8 mouse cellular contexts compared by ENCODE assay signal in the genomic region with DNA sequence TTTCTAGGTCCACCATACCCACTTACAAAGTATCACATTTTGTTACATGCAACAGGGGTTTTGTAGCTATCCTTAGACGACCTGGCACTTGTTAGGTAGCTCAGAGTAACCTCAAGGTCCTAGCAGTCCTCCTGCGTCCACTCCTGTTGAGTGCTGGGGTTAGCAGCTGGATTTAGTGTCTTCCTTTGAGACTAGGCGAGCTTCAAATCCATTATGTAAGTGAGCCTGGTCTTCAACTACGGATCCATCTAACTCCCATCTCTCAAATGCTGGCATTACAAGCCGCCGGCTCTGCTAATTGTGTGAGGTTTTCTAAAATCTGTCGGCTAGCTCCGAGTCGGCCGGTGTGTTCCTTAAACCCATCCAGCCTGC. TPM values are rescaled to one million over a fixed set of nuclear protein-coding genes. Genes with fewer than 3 reads are reported as not detected.
DNase-seq lines count a peak whose midpoint lies in the region; ATAC-seq and TF ChIP-seq lines count a peak whose summit lies in the region.

No protein-coding gene starts in this region.

- no peak for TF ChIP-seq CTCF in left cerebral cortex, adult 2 months (IDR thresholded peaks at IDR 0.05)

- no peak for DNase-seq in left cerebral cortex, adult 2 months (ENCODE audit: extremely low spot score in 1 of 2, low spot score in 2 of 2)
- no peak for DNase-seq in left cerebral cortex, adult 18-20 months (ENCODE audit: low spot score in 2 of 2)
- DNase-seq in frontal cortex, adult 2 months (ENCODE audit: extremely low spot score in 1 of 2, low spot score in 1 of 2) = no peak
- DNase-seq in ovary, postnatal 10 days (ENCODE audit: low spot score) = no peak
- DNase-seq in layer of hippocampus, adult 8-10 months (ENCODE audit: low spot score in 2 of 2) = no peak

- H3K27me3 ChIP-seq in embryonic facial prominence, embryonic 12.5 days = no peaks in the 10 kb centered on the region
- no peaks in the 10 kb centered on the region for H3K27me3 ChIP-seq in myocyte (ENCODE audit: control insufficient read depth, insufficient read depth, insufficient read length)

- peak overlapping the region; percentile 59 for H3K4me2 ChIP-seq in embryonic facial prominence, embryonic 12.5 days (replicated peaks)
- H3K4me2 ChIP-seq in myocyte (ENCODE audit: low read depth) = peak overlapping the region; percentile 59

- 9% methylated on average over 10 of the region's 10 CpGs for WGBS in embryonic facial prominence, embryonic 12.5 days

- peaks cover 15% of the 10 kb centered on the region for H3K36me3 ChIP-seq in embryonic facial prominence, embryonic 12.5 days
- no peaks in the 10 kb centered on the region for H3K36me3 ChIP-seq in myocyte (ENCODE audit: control insufficient read depth, insufficient read depth)

- peak overlapping the region; percentile 90 for H3K4me3 ChIP-seq in left cerebral cortex, adult 2 months
- H3K4me3 ChIP-seq in embryonic facial prominence, embryonic 12.5 days = peak overlapping the region; percentile 76
- H3K4me3 ChIP-seq in myocyte = peak overlapping the region; percentile 55

- peaks cover 6% of the 10 kb centered on the region for H3K79me2 ChIP-seq in myocyte (ENCODE audit: control insufficient read depth, insufficient read depth)

- intact Hi-C loops in left cerebral cortex, adult 2 months (cut with DNase I) = loop anchor here (1.0 to 5.0 kb wide), 3 partner anchors 44 to 112 kb away; no protein-coding TSS in a partner anchor

- peaks cover 8% of the 10 kb centered on the region for H3K4me1 ChIP-seq in embryonic facial prominence, embryonic 12.5 days

- H3K9me3 ChIP-seq in embryonic facial prominence, embryonic 12.5 days = no peaks in the 10 kb centered on the region

- H3K27ac ChIP-seq in left cerebral cortex, adult 2 months = peak overlapping the region; percentile 94
- no peak overlapping the region for H3K27ac ChIP-seq in embryonic facial prominence, embryonic 12.5 days

- ATAC-seq in embryonic facial prominence, embryonic 12.5 days (ENCODE audit: insufficient number of reproducible peaks, insufficient read depth, low FRiP score, low TSS enrichment) = no peak
- ATAC-seq in inflammation-experienced regulatory T-cells, adult 6 months = peak; percentile 3

- TF ChIP-seq POLR2A in myocyte (IDR thresholded peaks at IDR 0.05; ENCODE audit: insufficient read length, low read depth) = no peak

- peak overlapping the region; percentile 89 for H3K9ac ChIP-seq in embryonic facial prominence, embryonic 12.5 days

- peak overlapping the region; percentile 38 for H3ac ChIP-seq in myocyte (ENCODE audit: control insufficient read depth, insufficient read length)

TF ChIP-seq in myocyte, 11 proteins besides CTCF, POLR2A, EP300 and RAD21:
- TF ChIP-seq E2F4 (IDR thresholded peaks at IDR 0.05; ENCODE audit: insufficient read depth) (no peak), MAX (IDR thresholded peaks at IDR 0.05; ENCODE audit: low read depth) (no peak), CEBPB (IDR thresholded peaks at IDR 0.05; ENCODE audit: insufficient read depth, poor library complexity, severe bottlenecking) (no peak), SRF (IDR thresholded peaks at IDR 0.05; ENCODE audit: control insufficient read depth, insufficient read length, low read depth) (no peak), TCF12 (IDR thresholded peaks at IDR 0.05; ENCODE audit: insufficient read depth, poor library complexity, severe bottlenecking) (no peak), POLR2AphosphoS2 (IDR thresholded peaks at IDR 0.05; ENCODE audit: insufficient read length, low read depth) (no peak), REST (IDR thresholded peaks at IDR 0.05; ENCODE audit: insufficient read depth, insufficient read length) (no peak)

RNA-seq across cellular contexts. Expression of a gene that starts 0.4 kb away (rescaled TPM):
- total RNA-seq in left cerebral cortex, adult 2 months (2021) = 10 to 100 TPM; 91.8 to 97.3 TPM
- total RNA-seq in left cerebral cortex, adult 18-20 months (2021) = 10 to 100 TPM; 75.6 to 91.0 TPM
- 33.6 and 35.3 TPM in 2 replicates for polyA plus RNA-seq in embryonic facial prominence, embryonic 12.5 days (2016; fragmentation: Nextera tagmentation; extraction: Ambion mirVana)
- 10 to 100 TPM; 25.8 to 61.7 (median 43.9) TPM for polyA plus RNA-seq in inflammation-experienced regulatory T-cells, adult 6 months (2017; shearing (Covaris generic))
- 3.0 TPM for polyA plus RNA-seq in myocyte (2012; fragmentation: generic; extraction: Trizol)
- polyA plus RNA-seq in frontal cortex, adult 2 months (2012; rRNA removed) = 71.8 and 77.4 TPM in 2 replicates
- 10 to 100 TPM; 63.4 to 90.3 (median 86.9) TPM for total RNA-seq in layer of hippocampus, adult 8-10 months (2022)

RNA-seq across cellular contexts. Expression of a gene that starts 32.8 kb away (rescaled TPM):
- total RNA-seq in left cerebral cortex, adult 2 months (2021) = 1 to 10 TPM in 1 of 2 experiments, under 1 TPM in 1; 0.91 to 1.9 TPM
- total RNA-seq in left cerebral cortex, adult 18-20 months (2021) = 1 to 10 TPM in 1 of 2 experiments, under 1 TPM in 1; 0.98 to 1.2 TPM
- 22.2 and 22.3 TPM in 2 replicates for polyA plus RNA-seq in embryonic facial prominence, embryonic 12.5 days (2016; fragmentation: Nextera tagmentation; extraction: Ambion mirVana)
- polyA plus RNA-seq in inflammation-experienced regulatory T-cells, adult 6 months (2017; shearing (Covaris generic)) = 1 to 10 TPM; 1.6 to 9.8 (median 3.6) TPM
- 0.77 TPM for polyA plus RNA-seq in myocyte (2012; fragmentation: generic; extraction: Trizol)
- 3.2 and 3.6 TPM in 2 replicates for polyA plus RNA-seq in frontal cortex, adult 2 months (2012; rRNA removed)
- total RNA-seq in layer of hippocampus, adult 8-10 months (2022) = 1 to 10 TPM; 1.7 to 2.5 (median 2.1) TPM

RNA-seq across cellular contexts. Expression of a gene that starts 44.4 kb away (rescaled TPM):
- 10 to 100 TPM; 51.7 to 56.9 TPM for total RNA-seq in left cerebral cortex, adult 2 months (2021)
- total RNA-seq in left cerebral cortex, adult 18-20 months (2021) = 10 to 100 TPM; 50.2 to 50.8 TPM
- 165 and 176 TPM in 2 replicates for polyA plus RNA-seq in embryonic facial prominence, embryonic 12.5 days (2016; fragmentation: Nextera tagmentation; extraction: Ambion mirVana)
- polyA plus RNA-seq in inflammation-experienced regulatory T-cells, adult 6 months (2017; shearing (Covaris generic)) = 100 to 1,000 TPM in 1 of 3 experiments, 10 to 100 TPM in 2; 61.1 to 117 (median 97.4) TPM
- polyA plus RNA-seq in myocyte (2012; fragmentation: generic; extraction: Trizol) = 18.1 TPM
- 101 and 114 TPM in 2 replicates for polyA plus RNA-seq in frontal cortex, adult 2 months (2012; rRNA removed)
- total RNA-seq in layer of hippocampus, adult 8-10 months (2022) = 10 to 100 TPM; 49.0 to 58.9 (median 57.1) TPM

RNA-seq across cellular contexts. Expression of a gene that starts 44.5 kb away (rescaled TPM):
- total RNA-seq in left cerebral cortex, adult 2 months (2021) = 1 to 10 TPM; 2.7 to 3.3 TPM
- 1 to 10 TPM; 2.6 to 3.6 TPM for total RNA-seq in left cerebral cortex, adult 18-20 months (2021)
- 0.52 and 0.92 TPM in 2 replicates for polyA plus RNA-seq in embryonic facial prominence, embryonic 12.5 days (2016; fragmentation: Nextera tagmentation; extraction: Ambion mirVana)
- polyA plus RNA-seq in inflammation-experienced regulatory T-cells, adult 6 months (2017; shearing (Covaris generic)) = under 1 TPM in 2 of 3 experiments, not detected in 1; 0.51 to 0.98 TPM
- polyA plus RNA-seq in myocyte (2012; fragmentation: generic; extraction: Trizol) = 1.0 TPM
- 3.0 and 3.5 TPM in 2 replicates for polyA plus RNA-seq in frontal cortex, adult 2 months (2012; rRNA removed)
- total RNA-seq in layer of hippocampus, adult 8-10 months (2022) = 1 to 10 TPM; 2.3 to 3.3 (median 2.9) TPM

RNA-seq across cellular contexts. Expression of a gene that starts 59.2 kb away (rescaled TPM):
- total RNA-seq in left cerebral cortex, adult 2 months (2021) = 10 to 100 TPM; 36.4 to 38.5 TPM
- total RNA-seq in left cerebral cortex, adult 18-20 months (2021) = 10 to 100 TPM; 38.5 to 41.5 TPM
- polyA plus RNA-seq in embryonic facial prominence, embryonic 12.5 days (2016; fragmentation: Nextera tagmentation; extraction: Ambion mirVana) = 10.1 and 10.8 TPM in 2 replicates
- polyA plus RNA-seq in inflammation-experienced regulatory T-cells, adult 6 months (2017; shearing (Covaris generic)) = 1 to 10 TPM; 2.9 to 5.1 (median 3.1) TPM
- 5.8 TPM for polyA plus RNA-seq in myocyte (2012; fragmentation: generic; extraction: Trizol)
- polyA plus RNA-seq in frontal cortex, adult 2 months (2012; rRNA removed) = 34.4 and 37.9 TPM in 2 replicates
- total RNA-seq in layer of hippocampus, adult 8-10 months (2022) = 10 to 100 TPM; 36.4 to 40.7 (median 38.9) TPM
